8 mouse cellular contexts compared by ENCODE assay signal in genomic region chr9:86745926-86746581, GRCm38 (mm10). TPM values are rescaled to one million over a fixed set of nuclear protein-coding genes. Genes with fewer than 3 reads are reported as not detected.
DNase-seq lines count a peak whose midpoint lies in the region; ATAC-seq and TF ChIP-seq lines count a peak whose summit lies in the region.

No protein-coding gene starts in this region.

- no peak overlapping the region for H3K27ac ChIP-seq in intestine, postnatal 0 days (ENCODE audit: low read depth, low read length)
- no peak overlapping the region for H3K27ac ChIP-seq in midbrain, embryonic 11.5 days (ENCODE audit: low read depth, low read length)
- H3K27ac ChIP-seq in stomach, embryonic 14.5 days (ENCODE audit: low read length) = no peak overlapping the region

- TF ChIP-seq CTCF in intestine, postnatal 0 days (IDR thresholded peaks at IDR 0.05; ENCODE audit: low read depth) = peak; percentile 98

- no peak overlapping the region for H3K4me2 ChIP-seq in intestine, postnatal 0 days (replicated peaks; ENCODE audit: low read depth)
- no peak overlapping the region for H3K4me2 ChIP-seq in midbrain, embryonic 11.5 days
- H3K4me2 ChIP-seq in stomach, embryonic 14.5 days (replicated peaks; ENCODE audit: low read depth, low read length) = no peak overlapping the region; the same call in 1 of the 2 replicates

- peak; percentile 94 for DNase-seq in heart, adult 11 months
- no peak for DNase-seq in heart, postnatal 25 days (ENCODE audit: low spot score)
- DNase-seq in embryo, embryonic 10 days (ENCODE audit: low spot score) = peak; percentile 85
- DNase-seq in gastrocnemius, postnatal 25 days = peak; percentile 16
- peak; percentile 84 to 88 for DNase-seq in left cerebral cortex, postnatal 14 days (ENCODE audit: low spot score in 2 of 2)
- peak; percentile 87 for DNase-seq in midbrain, embryonic 11.5 days (ENCODE audit: low spot score, missing footprints)

- H3K9me3 ChIP-seq in intestine, postnatal 0 days (ENCODE audit: control insufficient read depth) = no peaks in the 10 kb centered on the region
- H3K9me3 ChIP-seq in midbrain, embryonic 11.5 days (ENCODE audit: control insufficient read depth, low read length) = no peaks in the 10 kb centered on the region
- no peaks in the 10 kb centered on the region for H3K9me3 ChIP-seq in stomach, embryonic 14.5 days (ENCODE audit: control insufficient read depth, low read depth, low read length)

- no peaks in the 10 kb centered on the region for H3K36me3 ChIP-seq in intestine, postnatal 0 days (ENCODE audit: control insufficient read depth, insufficient read depth)
- no peaks in the 10 kb centered on the region for H3K36me3 ChIP-seq in midbrain, embryonic 11.5 days (ENCODE audit: control insufficient read depth, insufficient read depth, low read length)
- H3K36me3 ChIP-seq in stomach, embryonic 14.5 days (ENCODE audit: control insufficient read depth, insufficient read depth, low read length) = no peaks in the 10 kb centered on the region

- 26% methylated on average over 13 of the region's 13 CpGs for WGBS in intestine, postnatal 0 days
- WGBS in midbrain, embryonic 11.5 days = 42% methylated on average over 13 of the region's 13 CpGs
- 16% methylated on average over 13 of the region's 13 CpGs for WGBS in stomach, embryonic 14.5 days

- H3K4me3 ChIP-seq in intestine, postnatal 0 days (ENCODE audit: low read depth, low read length) = no peak overlapping the region
- H3K4me3 ChIP-seq in midbrain, embryonic 11.5 days (ENCODE audit: low read depth, low read length) = no peak overlapping the region
- no peak overlapping the region for H3K4me3 ChIP-seq in stomach, embryonic 14.5 days (ENCODE audit: low read depth, low read length)

- H3K4me1 ChIP-seq in intestine, postnatal 0 days (replicated peaks; ENCODE audit: control insufficient read depth, insufficient read depth, low read length) = no peaks in the 10 kb centered on the region
- H3K4me1 ChIP-seq in midbrain, embryonic 11.5 days (ENCODE audit: control insufficient read depth, insufficient read depth, low read length) = peaks cover 4% of the 10 kb centered on the region
- H3K4me1 ChIP-seq in stomach, embryonic 14.5 days (ENCODE audit: control insufficient read depth, insufficient read depth, low read length) = peaks cover 5% of the 10 kb centered on the region; the same call in 1 of the 2 replicates

- peaks cover 5% of the 10 kb centered on the region; the same call in 1 of the 2 replicates for H3K27me3 ChIP-seq in intestine, postnatal 0 days (replicated peaks; ENCODE audit: control insufficient read depth, insufficient read depth, low read length)
- no peaks in the 10 kb centered on the region for H3K27me3 ChIP-seq in midbrain, embryonic 11.5 days (ENCODE audit: control insufficient read depth, insufficient read depth, low read length)
- no peaks in the 10 kb centered on the region for H3K27me3 ChIP-seq in stomach, embryonic 14.5 days (ENCODE audit: control insufficient read depth, insufficient read depth, low read length)

- intact Hi-C loops in heart, postnatal 25 days (cut with DNase I) = loop anchor here (1.0 kb wide), 2 partner anchors 150 to 153 kb away; no protein-coding TSS in a partner anchor
- intact Hi-C loops in left cerebral cortex, postnatal 14 days (cut with DNase I) = loop anchor here (1.0 kb wide), 1 partner anchor 153 kb away; no protein-coding TSS in a partner anchor

- H3K9ac ChIP-seq in intestine, postnatal 0 days (ENCODE audit: low read depth, low read length) = no peak overlapping the region
- H3K9ac ChIP-seq in midbrain, embryonic 11.5 days (ENCODE audit: low read length) = no peak overlapping the region
- no peak overlapping the region for H3K9ac ChIP-seq in stomach, embryonic 14.5 days (replicated peaks; ENCODE audit: low read depth, low read length)

- ATAC-seq in intestine, postnatal 0 days = peak; percentile 74
- ATAC-seq in midbrain, embryonic 11.5 days (ENCODE audit: low FRiP score) = peak; percentile 76
- peak; percentile 54; the same call in 1 of the 2 replicates for ATAC-seq in stomach, embryonic 14.5 days (ENCODE audit: insufficient number of reproducible peaks, insufficient read depth, low FRiP score, low read depth)

RNA-seq across cellular contexts. Expression of gene Prss35, which starts 2.6 kb away (rescaled TPM):
- under 1 TPM; 0.34 to 0.45 TPM for total RNA-seq in heart, postnatal 25 days (2021)
- total RNA-seq in gastrocnemius, postnatal 25 days (2021) = under 1 TPM in 1 of 2 experiments, not detected in 1; 0.28 TPM
- polyA plus RNA-seq in intestine, postnatal 0 days (2015; fragmentation: Nextera tagmentation; extraction: Ambion mirVana) = 4.8 TPM in 2 replicates
- total RNA-seq in left cerebral cortex, postnatal 14 days (2021) = 1 to 10 TPM; 6.4 to 6.5 TPM
- 1.4 and 1.9 TPM in 2 replicates for polyA plus RNA-seq in midbrain, embryonic 11.5 days (2014; fragmentation: Nextera tagmentation; extraction: Ambion mirVana)
- polyA plus RNA-seq in stomach, embryonic 14.5 days (2014; fragmentation: Nextera tagmentation; extraction: Ambion mirVana) = 10.8 and 15.8 TPM in 2 replicates

RNA-seq across cellular contexts. Expression of gene Me1, which starts 50.3 kb away (rescaled TPM):
- total RNA-seq in heart, postnatal 25 days (2021) = 10 to 100 TPM; 86.7 to 92.3 TPM
- total RNA-seq in gastrocnemius, postnatal 25 days (2021) = 100 to 1,000 TPM; 122 to 129 TPM
- 51.6 and 55.2 TPM in 2 replicates for polyA plus RNA-seq in intestine, postnatal 0 days (2015; fragmentation: Nextera tagmentation; extraction: Ambion mirVana)
- total RNA-seq in left cerebral cortex, postnatal 14 days (2021) = 10 to 100 TPM; 54.6 to 58.3 TPM
- polyA plus RNA-seq in midbrain, embryonic 11.5 days (2014; fragmentation: Nextera tagmentation; extraction: Ambion mirVana) = 14.3 and 16.1 TPM in 2 replicates
- polyA plus RNA-seq in stomach, embryonic 14.5 days (2014; fragmentation: Nextera tagmentation; extraction: Ambion mirVana) = 10.3 and 12.3 TPM in 2 replicates

Comparison
In these comparisons a context has a peak if more than half of its experiments do, and no peak if none do; other contexts are left out.
1. RNA of gene Prss35, which starts 2.6 kb away (total RNA-seq): 6.4 to 6.5 TPM in left cerebral cortex, postnatal 14 days; 0.34 to 0.45 TPM in heart, postnatal 25 days and 0.28 TPM in gastrocnemius, postnatal 25 days; every median in the first group is over 4 times any median in the second.
2. Peak in every context shown above with its lines, with median percentiles within 50 percentile points of each other: ATAC-seq.